Mouse (Mus musculus) monocyte, adult 5-6 weeks (primary cell): ENCODE results near the gene Akr1a1. TPM values are rescaled to one million over a fixed set of nuclear protein-coding genes. Genes with fewer than 3 reads are reported as not detected.
"Not testable (repeated sequence)": the region's sequence is repeated elsewhere in the genome, so short reads cannot be mapped to it uniquely, and the experiment has no call there.

Source experiments
- ATAC-seq: fragments of 153-309, 156-312 bp; replicated peaks from 2 replicates; pipeline ENCODE4 v1.8.0; 2017; ENCODE audit warnings: mild to moderate bottlenecking; ENCODE audit not compliant: low TSS enrichment, insufficient number of reproducible peaks, severe bottlenecking, poor library complexity, low FRiP score
- total RNA-seq: library from RNA; stranded (forward); fragments of 200-1000, 200-491, 200-594 nt; gene quantifications from 3 replicates; pipeline ENCODE4 v1.2.3, GENCODE M21; 2017

The Akr1a1 gene
- total RNA-seq: 380 to 470 TPM (median 418 TPM) in 3 replicates

GRCm38 (mm10) chr4:116650924-116651796 lies at the start of gene Akr1a1:
Gene Akr1a1, minus strand, starts transcription at chr4:116651680.
- ATAC-seq: peak; percentile 94

GRCm38 (mm10) chr4:116700964-116701363 lies 49.5 kb upstream of the Akr1a1 start:
- ATAC-seq: peak; percentile 42; the same call in 1 of the 2 replicates

- ATAC-seq: no peak
Observed at GRCm38 (mm10) chr4:116698693-116699342, 47.3 kb upstream of the Akr1a1 start.

GRCm38 (mm10) chr4:116693785-116694184 lies 42.3 kb upstream of the Akr1a1 start:
- no peak for ATAC-seq

GRCm38 (mm10) chr4:116692146-116692545 lies 40.7 kb upstream of the Akr1a1 start:
- ATAC-seq: no peak

- ATAC-seq: no peak
Observed at GRCm38 (mm10) chr4:116689309-116689876, 37.9 kb upstream of the Akr1a1 start.

- no peak for ATAC-seq
Observed at GRCm38 (mm10) chr4:116687041-116687440, 35.6 kb upstream of the Akr1a1 start.

- peak; percentile 93 for ATAC-seq
Observed at GRCm38 (mm10) chr4:116685402-116686061, 34.1 kb upstream of the Akr1a1 start, which contains the start of gene Prdx1. Gene Prdx1, plus strand, starts transcription at chr4:116685544.

- ATAC-seq: no peak
Observed at GRCm38 (mm10) chr4:116684665-116685064, 33.2 kb upstream of the Akr1a1 start.

- ATAC-seq: no peak
Observed at GRCm38 (mm10) chr4:116683957-116684356, 32.5 kb upstream of the Akr1a1 start.

GRCm38 (mm10) chr4:116680521-116680920 lies 29.0 kb upstream of the Akr1a1 start:
- ATAC-seq: not testable (repeated sequence)

- no peak for ATAC-seq
Observed at GRCm38 (mm10) chr4:116679141-116679540, 27.7 kb upstream of the Akr1a1 start.

- ATAC-seq: no peak
Observed at GRCm38 (mm10) chr4:116677808-116678207, 26.3 kb upstream of the Akr1a1 start.

- ATAC-seq: no peak
Observed at GRCm38 (mm10) chr4:116676027-116676426, 24.5 kb upstream of the Akr1a1 start.

- ATAC-seq: not testable (repeated sequence)
Observed at GRCm38 (mm10) chr4:116674761-116675160, 23.3 kb upstream of the Akr1a1 start.

- ATAC-seq: peak; percentile 88
Observed at GRCm38 (mm10) chr4:116672785-116673184, 21.3 kb upstream of the Akr1a1 start.

- ATAC-seq: no peak
Observed at GRCm38 (mm10) chr4:116669291-116669690, 17.8 kb upstream of the Akr1a1 start.

GRCm38 (mm10) chr4:116668145-116668544 lies 16.7 kb upstream of the Akr1a1 start:
- peak; percentile 77 for ATAC-seq

- no peak for ATAC-seq
Observed at GRCm38 (mm10) chr4:116666625-116667024, 15.1 kb upstream of the Akr1a1 start.
